Mouse (Mus musculus) heart, adult 18-20 months (tissue): Measurements from ENCODE around the gene 4922502D21Rik. TPM values are rescaled to one million over a fixed set of nuclear protein-coding genes. Genes with fewer than 3 reads are reported as not detected.
"Not testable (repeated sequence)": the region's sequence is repeated elsewhere in the genome, so short reads cannot be mapped to it uniquely, and the experiment has no call there.

Experiments
- DNase-seq, 2 experiments: peaks; one replicate each; pipeline ENCODE4 v3.0.0; 2021 to 2022; ENCODE audit warnings: mixed read lengths in 1 of 2
- long read RNA-seq, 2 experiments: library from polyadenylated mRNA; stranded (forward); transcript quantifications; one replicate each; pipeline ENCODE4 v2.0.0; 2021
- total RNA-seq, 2 experiments: library from RNA; stranded (reverse); gene quantifications; 2 replicates each; pipeline ENCODE4 v1.2.3; 2021

The 4922502D21Rik gene
- not detected for total RNA-seq
- long read RNA-seq, experiment 1: 0 reads
- long read RNA-seq, experiment 2: 0 reads

DNA sequence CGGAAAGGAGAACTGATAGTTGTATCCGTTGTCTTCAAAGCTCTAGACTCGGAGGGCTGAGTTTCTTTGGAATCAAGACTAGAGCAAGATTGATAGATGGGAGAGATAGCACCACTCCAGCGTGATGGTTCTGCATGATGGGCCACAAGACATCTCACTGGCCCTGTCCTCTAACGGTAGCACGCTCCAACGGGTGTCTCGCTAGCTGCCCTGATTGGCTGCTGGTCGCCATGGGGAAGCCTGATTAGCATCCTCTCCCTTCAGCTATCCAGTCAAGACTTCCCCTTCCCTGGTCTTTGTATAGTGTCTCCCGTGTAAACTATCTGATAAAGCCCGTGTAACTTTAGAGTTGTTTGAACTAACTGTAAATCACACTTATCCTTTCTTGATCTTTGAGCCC is at the start of gene 4922502D21Rik:
TSS of gene 4922502D21Rik (minus strand) at position 187 of the 400 bp plus-strand sequence.
- no peak for DNase-seq

- no peak for DNase-seq
Observed at GRCm38 (mm10) chr6:129380454-129380853, 48.9 kb upstream of the 4922502D21Rik start.

DNA sequence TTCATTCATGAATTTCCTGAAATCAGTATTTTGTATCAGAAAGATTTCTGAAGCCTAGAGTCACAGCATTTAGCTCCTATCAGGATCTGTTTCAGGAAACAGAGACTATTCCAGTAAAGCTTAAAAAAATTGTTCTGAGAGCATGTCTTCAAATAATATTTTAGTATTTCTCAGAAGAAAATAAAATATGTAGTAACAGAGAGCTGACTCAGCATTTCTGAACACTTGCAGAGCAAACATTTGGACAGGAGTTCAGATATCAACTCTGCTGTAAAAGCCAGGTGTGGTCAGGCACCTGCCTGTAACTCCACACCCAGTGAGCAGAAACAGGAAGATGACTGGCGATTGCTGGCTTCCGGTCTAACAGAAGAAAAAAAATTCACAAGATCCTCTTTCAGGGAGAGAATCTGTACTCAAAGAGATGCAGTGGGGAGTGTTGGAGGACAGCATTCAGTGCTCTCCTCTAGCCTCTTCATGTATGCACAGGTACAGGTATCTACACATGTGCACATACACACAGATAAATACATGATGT is 43.4 kb upstream of the 4922502D21Rik start:
- no peak for DNase-seq

DNA sequence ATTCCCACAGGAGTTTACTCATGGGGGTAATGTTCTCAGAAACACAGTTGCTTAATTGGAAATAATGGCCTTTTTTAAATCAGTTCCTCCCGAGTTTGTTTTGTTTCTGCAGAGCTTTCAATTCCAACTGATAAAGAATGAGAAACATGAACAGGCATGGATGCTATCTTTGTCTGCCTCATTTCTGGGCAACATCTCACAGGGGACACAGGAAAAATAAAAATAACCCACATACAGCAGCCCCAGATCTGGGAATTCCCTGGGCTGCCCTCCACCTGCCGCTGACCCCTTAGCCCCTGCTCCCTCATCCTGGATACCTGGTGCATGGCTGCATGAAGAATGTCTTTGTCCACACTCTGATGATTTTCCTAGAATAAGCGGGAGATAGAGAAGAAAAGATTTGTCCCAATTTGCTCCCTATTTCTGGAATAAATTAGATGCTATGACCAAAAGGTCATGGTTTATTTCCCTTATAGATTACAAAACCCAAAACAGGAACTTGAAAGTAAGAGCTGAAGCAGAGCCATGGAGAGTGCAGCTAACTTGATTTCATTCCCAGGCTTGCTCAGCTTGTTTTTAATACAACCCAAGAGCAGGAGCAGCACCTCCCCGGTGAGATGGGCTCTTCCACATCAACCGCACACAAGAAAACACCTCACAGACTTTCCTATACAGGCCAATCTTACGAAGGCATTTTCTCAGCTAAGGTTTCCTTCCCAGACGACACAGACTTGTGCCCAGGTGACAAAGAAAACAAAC is 38.0 kb upstream of the 4922502D21Rik start:
- DNase-seq: no peak

DNA sequence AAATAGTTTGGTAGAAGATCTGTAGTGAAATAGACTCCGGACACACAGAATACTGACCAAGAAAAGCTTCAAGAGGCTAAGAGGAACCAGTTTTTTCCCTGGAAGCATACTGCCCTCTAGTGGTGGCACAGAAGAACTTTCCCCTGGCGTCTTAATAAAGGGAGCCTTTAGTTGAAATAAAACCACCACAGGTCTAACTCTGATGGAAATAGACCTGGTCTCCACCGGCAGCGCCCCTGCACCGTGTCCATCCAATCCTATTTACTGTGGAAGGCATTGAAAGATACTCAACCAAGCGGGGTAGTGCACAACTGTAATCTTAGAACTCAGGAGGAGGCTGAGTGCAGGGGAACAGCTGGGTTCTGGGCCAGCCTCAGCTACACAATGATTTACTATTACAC is 34.4 kb upstream of the 4922502D21Rik start:
- DNase-seq: peak; percentile 51 to 63

- DNase-seq: no peak
Observed at GRCm38 (mm10) chr6:129363942-129364341, 32.3 kb upstream of the 4922502D21Rik start.

DNA sequence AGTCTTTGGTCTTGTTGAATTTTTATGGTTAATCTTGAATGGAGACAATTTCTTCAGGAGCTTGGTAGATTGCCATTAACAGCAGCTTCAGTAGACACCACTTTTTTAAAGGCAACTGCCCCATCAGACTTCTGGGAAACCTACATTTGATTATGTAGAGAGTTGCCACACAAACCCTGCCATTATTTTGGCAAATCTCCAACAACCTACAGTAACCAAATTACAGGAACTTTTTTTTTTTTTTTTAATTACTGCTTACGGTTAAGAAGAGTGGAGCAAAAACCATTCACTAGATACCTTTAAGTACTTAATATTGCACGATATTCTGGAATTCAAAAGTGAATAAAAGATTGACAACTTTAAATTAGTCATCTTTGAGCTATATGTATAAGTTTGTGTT is 27.9 kb upstream of the 4922502D21Rik start:
- DNase-seq: no peak

GRCm38 (mm10) chr6:129356430-129356829 is 24.8 kb upstream of the 4922502D21Rik start:
- no peak for DNase-seq

- DNase-seq: no peak
Observed at GRCm38 (mm10) chr6:129355774-129356173, 24.2 kb upstream of the 4922502D21Rik start.

GRCm38 (mm10) chr6:129351091-129351490 is 19.5 kb upstream of the 4922502D21Rik start:
- DNase-seq: no peak

DNA sequence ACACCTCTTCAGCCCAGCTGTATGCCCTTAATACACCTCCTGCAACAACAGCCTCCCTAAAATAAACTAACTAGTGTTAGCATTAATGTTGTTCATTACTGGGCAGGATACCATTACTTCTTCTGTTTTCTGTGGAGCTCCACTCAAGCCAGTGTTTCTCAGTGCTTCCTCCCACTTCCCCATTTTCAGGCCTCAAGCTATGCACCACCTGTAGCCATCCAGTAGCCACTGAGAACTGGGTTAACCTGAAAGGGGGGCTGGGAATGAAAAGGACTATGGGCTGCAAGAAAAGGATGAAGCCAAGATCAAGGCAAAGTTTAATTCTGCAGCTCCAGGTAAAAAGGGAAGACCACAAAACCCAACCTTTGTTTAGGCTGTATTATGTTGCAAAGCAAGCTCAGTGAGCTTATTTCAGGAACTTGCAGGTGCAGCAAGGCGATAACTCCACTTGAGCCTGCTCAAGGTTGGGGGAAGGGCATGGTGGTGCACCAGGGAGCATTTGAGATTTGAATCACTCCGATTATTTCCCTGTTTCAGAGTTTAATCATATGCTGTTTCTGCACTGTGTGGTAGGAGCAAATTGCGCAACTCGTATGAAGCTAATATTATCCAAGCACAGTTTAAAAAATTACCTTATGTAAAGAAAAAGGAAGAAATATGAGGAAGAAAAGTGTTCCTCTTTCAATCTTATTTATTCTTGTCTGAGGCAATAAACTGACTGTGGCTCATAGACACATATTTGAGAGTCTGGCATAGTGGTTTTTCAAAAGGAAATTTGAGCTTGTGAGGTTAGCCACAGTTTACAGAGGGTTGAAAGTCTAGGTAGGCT is 18.1 kb upstream of the 4922502D21Rik start:
- DNase-seq: peak in 1 of 2 experiments; percentile 44

GRCm38 (mm10) chr6:129344408-129344807 is 12.8 kb upstream of the 4922502D21Rik start:
- no peak for DNase-seq

DNA sequence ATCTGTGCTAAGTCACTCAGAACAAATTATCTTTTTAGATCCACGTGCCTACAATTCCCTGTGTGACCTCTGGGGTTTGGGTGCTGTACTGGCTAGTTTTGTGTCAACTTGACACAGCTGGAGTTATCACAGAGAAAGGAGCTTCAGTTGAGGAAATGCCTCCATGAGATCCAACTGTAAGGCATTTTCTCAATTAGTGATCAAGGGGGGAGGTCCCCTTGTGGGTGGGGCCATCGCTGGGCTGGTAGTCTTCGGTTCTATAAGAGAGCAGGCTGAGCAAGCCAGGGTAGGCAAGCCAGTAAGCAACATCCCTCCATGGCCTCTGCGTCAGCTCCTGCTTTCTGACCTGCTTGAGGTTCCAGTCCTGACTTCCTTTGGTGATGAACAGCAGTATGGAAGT is 10.8 kb upstream of the 4922502D21Rik start, which contains the start of gene Clec12a:
TSS of gene Clec12a (plus strand) at position 301 of the 400 bp plus-strand sequence.
- not testable (repeated sequence) for DNase-seq

- DNase-seq: no peak
Observed at GRCm38 (mm10) chr6:129337751-129338150, 6.2 kb upstream of the 4922502D21Rik start.

- peak; percentile 54 to 74 for DNase-seq
Observed at GRCm38 (mm10) chr6:129333674-129334078, 2.1 kb upstream of the 4922502D21Rik start.

DNA sequence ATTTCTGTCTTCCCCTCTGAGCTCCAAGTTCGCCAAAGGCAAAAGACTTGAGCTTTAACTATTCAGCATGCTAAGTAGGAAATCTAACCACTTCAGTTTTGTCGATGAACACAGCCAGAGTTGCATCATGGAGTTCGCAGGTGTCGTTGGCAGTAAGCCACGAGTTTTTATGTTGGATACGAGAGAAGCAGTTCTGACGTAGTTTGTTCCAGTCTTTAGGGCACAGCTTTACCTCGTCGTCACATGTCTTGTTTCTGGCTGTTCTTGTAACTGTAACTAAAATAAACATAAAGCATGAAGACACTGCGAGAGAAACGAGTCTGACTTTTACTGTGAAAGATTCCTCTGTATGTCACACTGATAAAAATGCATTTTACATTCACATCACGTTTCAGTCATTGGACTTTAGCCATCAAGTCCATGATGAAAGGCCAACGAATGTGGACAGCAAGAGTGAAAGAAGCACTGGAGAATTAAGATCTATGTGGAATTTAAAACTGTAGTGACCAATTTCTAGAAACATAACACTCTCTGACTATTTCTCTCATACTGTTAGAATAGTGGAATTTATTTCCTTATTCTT is 4.9 kb downstream of the 4922502D21Rik start:
- DNase-seq: no peak

GRCm38 (mm10) chr6:129326016-129326415 is 5.6 kb downstream of the 4922502D21Rik start:
- DNase-seq: no peak

GRCm38 (mm10) chr6:129319331-129319730 is 12.3 kb downstream of the 4922502D21Rik start:
- no peak for DNase-seq

GRCm38 (mm10) chr6:129318395-129318794 is 13.2 kb downstream of the 4922502D21Rik start:
- DNase-seq: no peak

- no peak for DNase-seq
Observed at GRCm38 (mm10) chr6:129316463-129316862, 15.1 kb downstream of the 4922502D21Rik start.

DNA sequence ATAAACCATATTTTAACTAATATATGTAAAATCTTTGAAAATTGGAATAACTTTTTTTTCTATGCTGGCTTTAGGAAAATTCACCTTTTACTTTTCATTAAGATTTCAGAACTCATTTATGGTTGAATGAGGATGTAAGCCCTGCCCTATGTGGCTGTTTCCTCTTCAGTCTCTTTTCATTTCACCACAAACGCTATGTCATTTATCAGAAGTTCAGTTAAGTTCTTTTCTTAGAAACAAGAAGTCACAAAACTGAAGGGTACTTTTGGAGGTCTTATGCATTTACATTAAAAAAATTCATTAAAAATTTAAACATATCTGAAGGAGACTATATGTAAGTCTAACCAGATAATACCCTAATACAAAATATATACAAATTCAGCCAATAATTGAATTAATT is 15.9 kb downstream of the 4922502D21Rik start:
- DNase-seq: no peak

DNA sequence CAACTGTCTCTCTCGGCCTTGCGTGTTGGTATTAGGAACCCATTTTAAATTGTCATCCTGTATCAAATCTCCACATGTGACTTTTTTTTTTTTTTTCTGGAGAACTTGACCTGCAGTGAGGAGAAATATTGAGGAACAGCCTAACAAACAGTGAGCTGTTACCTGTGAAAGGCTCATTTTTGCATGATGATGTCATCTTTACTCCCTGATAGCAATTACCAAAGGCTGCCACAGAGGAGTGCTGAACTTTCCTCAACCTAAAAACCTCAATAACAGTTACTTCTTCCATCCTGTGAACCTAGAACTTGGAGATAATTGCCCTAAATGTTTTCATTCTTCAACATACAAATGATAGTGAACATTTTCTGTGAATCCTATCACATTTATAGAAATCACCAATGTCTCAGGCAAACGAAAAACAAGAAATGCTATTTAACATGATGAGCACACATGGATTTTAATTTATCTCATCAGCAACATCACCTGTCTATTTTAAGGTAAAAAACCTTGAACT is 16.9 kb downstream of the 4922502D21Rik start:
- no peak for DNase-seq
